Mouse (Mus musculus) liver, embryonic 16.5 days (tissue): ENCODE measurements around the gene 9930022D16Rik. TPM values are rescaled to one million over a fixed set of nuclear protein-coding genes. Genes with fewer than 3 reads are reported as not detected.

Experiments used
- ATAC-seq: fragments of 200-750 bp; cut with Nextera tagmentation; 2 replicates; pipeline ENCODE4 v1.8.0; 2017; ENCODE audit warnings: low read depth, mild to moderate bottlenecking, moderate number of reproducible peaks, moderate library complexity
- H3K27ac ChIP-seq: fragments of 300-500 bp; sonication (generic); 2 replicates; pipeline ENCODE4 v1.5.1; 2014; ENCODE audit warnings: mild to moderate bottlenecking, low read length
- H3K27me3 ChIP-seq: fragments of 300-500 bp; sonication (generic); 2 replicates; pipeline ENCODE4 v1.6.1; 2014; ENCODE audit warnings: low read depth, low read length, mixed read lengths; ENCODE audit not compliant: control insufficient read depth, insufficient read depth
- H3K36me3 ChIP-seq: fragments of 300-500 bp; sonication (generic); 2 replicates; pipeline ENCODE4 v1.6.1; 2014; ENCODE audit warnings: mild to moderate bottlenecking; ENCODE audit not compliant: control insufficient read depth, insufficient read depth
- H3K4me1 ChIP-seq: fragments of 300-500 bp; sonication (generic); 2 replicates; pipeline ENCODE4 v1.6.1; 2014; ENCODE audit warnings: low read depth, low read length, mixed read lengths; ENCODE audit not compliant: control insufficient read depth
- H3K4me2 ChIP-seq: fragments of 300-500 bp; sonication (generic); 2 replicates; pipeline ENCODE4 v1.6.1; 2014; ENCODE audit warnings: low read depth, low read length, mixed read lengths
- H3K4me3 ChIP-seq: fragments of 300-500 bp; sonication (generic); 2 replicates; pipeline ENCODE4 v1.5.1; 2014; ENCODE audit warnings: low read depth, mild to moderate bottlenecking, low read length
- H3K9ac ChIP-seq: fragments of 300-500 bp; sonication (generic); 2 replicates; pipeline ENCODE4 v1.6.1; 2014; ENCODE audit warnings: low read depth, low read length
- H3K9me3 ChIP-seq: fragments of 300-500 bp; sonication (generic); replicated peaks from 2 replicates; pipeline ENCODE4 v1.6.1; 2016; ENCODE audit warnings: low read length; ENCODE audit not compliant: control insufficient read depth
- WGBS: fragments of 180-500 bp; shearing (Covaris S2); extraction: QIAGEN DNeasy Blood & Tissue Kit; methylation state at CpG from one replicate; pipeline ENCODE4 v1.1.7; 2014; ENCODE audit not compliant: insufficient replicate concordance; 5-methylcytosine and 5-hydroxymethylcytosine counted together
- polyA plus RNA-seq: library from polyadenylated mRNA; unstranded; fragments of >200 nt; fragmentation: Nextera tagmentation; extraction: Ambion mirVana; gene quantifications from 2 replicates; pipeline ENCODE4 v1.2.1, GENCODE M21; 2015

The 9930022D16Rik gene
- polyA plus RNA-seq, 1 experiment from 2014 or later: not detected

- Histone ChIP-seq H3K27ac (no peak overlapping the region), H3K4me3 (no peak overlapping the region), H3K4me2 (no peak overlapping the region), H3K36me3 (peaks cover 7% of the 10 kb centered on the region), H3K27me3 (no peaks in the 10 kb centered on the region), H3K9ac (no peak overlapping the region), H3K4me1 (peaks cover 17% of the 10 kb centered on the region), H3K9me3 (no peaks in the 10 kb centered on the region)
- no peak for ATAC-seq
- 55% methylated on average over 8 of the region's 8 CpGs for WGBS
Measured at GRCm38 (mm10) chr11:109436889-109437288, 23.2 kb downstream of the 9930022D16Rik start.

DNA sequence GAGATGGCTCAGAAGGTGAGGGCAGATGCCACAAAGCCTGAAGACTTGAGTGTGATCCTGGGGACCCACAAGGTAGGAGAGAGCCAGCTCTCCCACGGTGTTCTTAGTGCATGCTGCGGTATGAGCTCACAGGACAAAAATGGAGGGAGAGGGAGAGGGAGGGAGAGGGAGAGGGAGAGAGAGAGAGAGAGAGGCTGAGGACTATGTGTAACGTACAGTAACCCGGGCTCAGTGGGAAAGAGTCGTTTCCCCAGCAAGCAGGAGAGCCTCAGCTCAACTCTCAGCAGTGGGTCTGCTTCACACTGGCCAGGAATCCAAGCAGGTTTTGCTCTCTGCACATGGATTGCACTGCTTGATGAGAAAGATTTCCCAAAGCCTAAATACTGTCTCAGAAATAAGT lies 25.5 kb downstream of the 9930022D16Rik start:
- no peak overlapping the region; the same call in 1 of the 2 replicates for H3K4me3 ChIP-seq
- H3K9me3 ChIP-seq: no peaks in the 10 kb centered on the region
- H3K27ac ChIP-seq: no peak overlapping the region; the same call in 1 of the 2 replicates
- no peak for ATAC-seq
- no peak overlapping the region for H3K9ac ChIP-seq
- WGBS: 35% methylated on average over 5 of the region's 5 CpGs
- no peaks in the 10 kb centered on the region for H3K27me3 ChIP-seq
- peaks cover 7% of the 10 kb centered on the region; the same call in 1 of the 2 replicates for H3K36me3 ChIP-seq
- peak overlapping the region; percentile 86 for H3K4me2 ChIP-seq
- peaks cover 23% of the 10 kb centered on the region for H3K4me1 ChIP-seq

DNA sequence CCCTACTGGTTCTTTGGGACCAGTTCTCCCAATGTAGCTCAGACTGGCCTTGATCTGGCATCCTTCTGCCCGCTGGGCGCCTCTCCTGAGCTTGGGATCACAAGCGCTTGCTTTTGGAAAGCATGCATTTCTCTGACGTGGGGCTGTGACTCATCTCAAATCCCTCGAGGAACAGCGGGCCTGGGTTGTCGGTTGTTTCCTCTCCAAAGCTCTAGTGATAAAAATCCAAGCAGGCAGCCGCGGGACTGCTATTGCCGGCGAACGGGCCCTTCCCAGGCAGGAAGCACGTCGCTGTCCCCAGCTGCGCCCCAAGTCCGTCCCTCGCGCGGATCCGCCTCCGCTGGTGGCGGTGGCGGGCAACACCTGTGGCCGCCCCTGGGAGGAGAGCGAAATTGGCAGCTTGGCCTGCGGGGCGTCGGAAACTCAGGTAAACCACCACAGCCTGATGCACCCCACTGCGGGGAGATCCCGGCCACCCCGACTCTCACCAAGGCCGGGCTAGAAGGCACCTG lies 26.2 kb downstream of the 9930022D16Rik start:
- Histone ChIP-seq H3K4me3 (peak overlapping the region; percentile 66), H3K27ac (peak overlapping the region; percentile 10; the same call in 1 of the 2 replicates), H3K27me3 (no peaks in the 10 kb centered on the region), H3K4me2 (peak overlapping the region; percentile 86), H3K4me1 (peaks cover 23% of the 10 kb centered on the region), H3K36me3 (0 out of 2 replicates have a peak, but pooled peaks cover 4% of the 10 kb centered on the region), H3K9ac (peak overlapping the region; percentile 69), H3K9me3 (no peaks in the 10 kb centered on the region)
- WGBS: 3% methylated on average over 32 of the region's 32 CpGs
- ATAC-seq: peak; percentile 80

- 42% methylated on average over 4 of the region's 4 CpGs for WGBS
- Histone ChIP-seq H3K27me3 (no peaks in the 10 kb centered on the region), H3K4me2 (peak overlapping the region; percentile 86), H3K9ac (peak overlapping the region; percentile 69), H3K4me1 (peaks cover 23% of the 10 kb centered on the region), H3K36me3 (no peaks in the 10 kb centered on the region), H3K9me3 (no peaks in the 10 kb centered on the region), H3K27ac (no peak overlapping the region), H3K4me3 (peak overlapping the region; percentile 66)
- no peak for ATAC-seq
Measured at GRCm38 (mm10) chr11:109440641-109441040, 26.9 kb downstream of the 9930022D16Rik start.

DNA sequence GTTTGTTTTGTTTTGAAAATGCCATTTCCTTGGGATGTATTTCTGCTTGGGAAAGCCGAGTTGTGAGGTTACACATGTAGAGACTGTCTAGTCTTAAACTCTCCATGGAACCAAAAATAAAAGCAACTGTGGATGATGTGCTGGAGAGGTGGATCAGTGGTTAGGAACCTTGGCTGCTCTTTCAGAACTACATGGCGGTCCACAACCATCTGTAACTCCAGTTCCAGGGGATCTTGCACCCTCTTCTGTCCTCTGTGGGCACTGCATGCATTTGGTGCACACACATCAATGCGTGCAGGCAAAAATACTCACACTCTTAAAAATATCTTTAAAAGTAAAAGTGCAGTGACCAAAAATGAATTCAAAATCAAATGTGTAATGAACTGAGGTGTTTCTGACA lies 27.4 kb downstream of the 9930022D16Rik start:
- no peaks in the 10 kb centered on the region for H3K9me3 ChIP-seq
- no peak overlapping the region for H3K4me2 ChIP-seq
- no peak for ATAC-seq
- no peak overlapping the region for H3K27ac ChIP-seq
- H3K9ac ChIP-seq: no peak overlapping the region
- 53% methylated on average over 3 of the region's 3 CpGs for WGBS
- H3K4me1 ChIP-seq: peaks cover 23% of the 10 kb centered on the region
- no peaks in the 10 kb centered on the region for H3K36me3 ChIP-seq
- H3K4me3 ChIP-seq: no peak overlapping the region
- H3K27me3 ChIP-seq: no peaks in the 10 kb centered on the region

DNA sequence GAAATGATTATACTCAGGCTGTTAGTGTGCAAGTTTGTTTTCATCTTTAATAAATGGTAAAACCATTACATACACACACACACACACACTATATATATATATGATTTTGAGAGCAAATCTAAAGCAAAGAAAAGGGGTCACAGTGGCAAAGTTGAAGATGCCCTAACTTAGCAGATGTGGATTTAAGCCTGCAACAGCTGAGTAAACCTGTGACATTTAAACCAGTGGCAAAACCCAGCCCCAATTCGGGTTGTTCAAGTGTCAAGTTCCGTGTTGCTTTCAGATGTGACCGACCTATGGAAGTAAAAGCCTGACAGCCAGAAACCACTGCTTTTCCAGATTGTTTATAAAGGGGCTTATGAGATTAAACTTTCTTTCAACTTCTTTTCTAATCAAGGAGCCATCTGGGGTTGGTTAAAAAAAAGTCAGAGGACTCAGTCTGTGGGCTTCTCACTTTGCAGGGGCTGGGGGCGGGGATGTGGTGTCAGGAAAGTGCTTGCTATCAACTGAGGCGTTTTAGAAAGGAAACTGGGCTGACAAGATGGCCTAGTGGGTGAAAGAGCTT lies 28.5 kb downstream of the 9930022D16Rik start:
- H3K27ac ChIP-seq: no peak overlapping the region
- no peaks in the 10 kb centered on the region for H3K27me3 ChIP-seq
- ATAC-seq: no peak
- no peaks in the 10 kb centered on the region for H3K9me3 ChIP-seq
- 44% methylated on average over 5 of the region's 5 CpGs for WGBS
- H3K4me2 ChIP-seq: no peak overlapping the region
- H3K4me1 ChIP-seq: peaks cover 23% of the 10 kb centered on the region
- H3K4me3 ChIP-seq: no peak overlapping the region
- H3K9ac ChIP-seq: no peak overlapping the region
- no peaks in the 10 kb centered on the region for H3K36me3 ChIP-seq

- Histone ChIP-seq H3K36me3 (no peaks in the 10 kb centered on the region), H3K4me3 (no peak overlapping the region), H3K27ac (no peak overlapping the region), H3K27me3 (no peaks in the 10 kb centered on the region), H3K4me1 (peaks cover 23% of the 10 kb centered on the region), H3K4me2 (no peak overlapping the region), H3K9ac (no peak overlapping the region), H3K9me3 (no peaks in the 10 kb centered on the region)
- WGBS: 59% methylated on average over 8 of the region's 8 CpGs
- ATAC-seq: no peak
Measured at GRCm38 (mm10) chr11:109443468-109444263, 29.9 kb downstream of the 9930022D16Rik start.

GRCm38 (mm10) chr11:109444600-109444999 lies 30.9 kb downstream of the 9930022D16Rik start:
- H3K4me1 ChIP-seq: peaks cover 19% of the 10 kb centered on the region
- H3K27me3 ChIP-seq: no peaks in the 10 kb centered on the region
- H3K4me2 ChIP-seq: no peak overlapping the region
- H3K36me3 ChIP-seq: peaks cover 1% of the 10 kb centered on the region
- no peak overlapping the region for H3K27ac ChIP-seq
- ATAC-seq: no peak
- no peak overlapping the region for H3K4me3 ChIP-seq
- 48% methylated on average over 7 of the region's 7 CpGs for WGBS
- H3K9ac ChIP-seq: no peak overlapping the region
- no peaks in the 10 kb centered on the region for H3K9me3 ChIP-seq
